Mouse (Mus musculus) lung, postnatal 0 days (tissue): ENCODE measurements around the gene Trak1.

Experiments used
- CTCF ChIP-seq: IDR thresholded peaks from 2 replicates; pipeline ENCODE4 v1.5.1; 2016; ENCODE audit warnings: antibody characterized with exemption, mild to moderate bottlenecking
- EP300 ChIP-seq: IDR thresholded peaks from 2 replicates; pipeline ENCODE4 v1.6.1; 2016; ENCODE audit warnings: antibody characterized with exemption, mild to moderate bottlenecking, control low read depth

DNA sequence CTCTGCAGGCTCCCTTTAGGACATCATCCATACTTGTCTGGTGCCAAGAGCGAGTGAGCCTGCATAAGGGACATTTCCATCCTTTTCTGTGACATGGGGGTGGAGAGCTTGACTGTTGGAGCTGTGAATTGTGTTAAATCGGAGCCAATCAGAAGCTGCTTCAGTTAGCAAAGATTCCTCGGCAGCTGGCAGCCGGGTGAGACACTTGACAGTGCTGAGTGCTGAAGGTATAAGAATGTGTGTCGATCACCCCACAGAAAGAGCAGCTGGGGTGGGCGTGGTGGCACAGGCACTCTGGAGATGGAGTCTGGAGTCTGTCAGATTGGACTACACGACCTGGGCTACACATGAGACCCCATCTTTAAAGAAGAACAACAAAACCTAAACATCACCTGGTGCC lies 13.2 kb downstream of the Trak1 start:
- no peak for TF ChIP-seq CTCF
- no peak for TF ChIP-seq EP300
